Mouse (Mus musculus) MEL (cell line): ENCODE results near the gene Gm43552. TPM values are rescaled to one million over a fixed set of nuclear protein-coding genes. Genes with fewer than 3 reads are reported as not detected.

Experiments used
- DNase-seq: peaks from one replicate; pipeline ENCODE4 v3.0.0; 2011; ENCODE audit warnings: low read depth, low spot score
- H3K27ac ChIP-seq: 2 replicates; pipeline ENCODE4 v1.5.1; 2012; ENCODE audit warnings: low read depth, mild to moderate bottlenecking, control low read depth, low read length, moderate library complexity; ENCODE audit not compliant: control insufficient read depth
- H3K27me3 ChIP-seq, 2 experiments: fragments of 150-350 bp in 1 of 2; sonication (generic) in 1 of 2; 2 replicates each; pipeline ENCODE4 v1.6.1; 2012; ENCODE audit warnings: low read length in 2 of 2, mild to moderate bottlenecking in 2 of 2, improper control_type of control experiment in 1 of 2, moderate library complexity in 1 of 2; ENCODE audit not compliant: insufficient read depth in 2 of 2, control insufficient read depth in 1 of 2
- H3K36me3 ChIP-seq, 2 experiments: 2 replicates each; pipeline ENCODE4 v1.6.1; 2012 to 2014; ENCODE audit warnings: low read length in 2 of 2, improper control_type of control experiment in 1 of 2, inconsistent platforms in 1 of 2, mild to moderate bottlenecking in 1 of 2; ENCODE audit not compliant: insufficient read depth in 2 of 2, control insufficient read depth in 1 of 2
- H3K4me1 ChIP-seq, 2 experiments: fragments of 150-350 bp in 1 of 2; sonication (generic) in 1 of 2; 2 replicates each; pipeline ENCODE4 v1.6.1; 2012; ENCODE audit warnings: low read length in 2 of 2, improper control_type of control experiment in 1 of 2, mild to moderate bottlenecking in 1 of 2; ENCODE audit not compliant: insufficient read depth in 2 of 2, control insufficient read depth in 1 of 2
- H3K4me3 ChIP-seq, 2 experiments: fragments of 150-350 bp in 1 of 2; sonication (generic) in 1 of 2; 2 replicates each; pipeline ENCODE4 v1.5.1; 2012; ENCODE audit warnings: low read depth in 2 of 2, low read length in 2 of 2, mild to moderate bottlenecking in 2 of 2, moderate library complexity in 2 of 2, control low read depth in 1 of 2, improper control_type of control experiment in 1 of 2; ENCODE audit not compliant: control insufficient read depth in 1 of 2, insufficient read depth in 1 of 2
- H3K79me2 ChIP-seq: 2 replicates; pipeline ENCODE4 v1.6.1; 2012; ENCODE audit warnings: mild to moderate bottlenecking, low read length, moderate library complexity; ENCODE audit not compliant: control insufficient read depth, poor library complexity, insufficient read depth
- H3K9ac ChIP-seq: 2 replicates; pipeline ENCODE4 v1.6.1; 2012; ENCODE audit warnings: low read depth, mild to moderate bottlenecking, control low read depth, low read length, moderate library complexity; ENCODE audit not compliant: control insufficient read depth, poor library complexity, severe bottlenecking
- H3K9me3 ChIP-seq: fragments of 150-350 bp; sonication (generic); replicated peaks from 2 replicates; pipeline ENCODE4 v1.6.1; 2012; ENCODE audit warnings: mild to moderate bottlenecking, low read length, improper control_type of control experiment, moderate library complexity; ENCODE audit not compliant: insufficient read depth
- BHLHE40 ChIP-seq: IDR thresholded peaks from 2 replicates; pipeline ENCODE4 v1.6.1; 2012; ENCODE audit warnings: low read depth, mild to moderate bottlenecking, inconsistent platforms, low read length, improper control_type of control experiment, borderline replicate concordance
- CHD1 ChIP-seq: IDR thresholded peaks from 2 replicates; pipeline ENCODE4 v1.6.1; 2012; ENCODE audit warnings: low read depth, mild to moderate bottlenecking, inconsistent platforms, low read length, improper control_type of control experiment
- CHD2 ChIP-seq: IDR thresholded peaks from 2 replicates; pipeline ENCODE4 v1.6.1; 2011; ENCODE audit warnings: low read length, improper control_type of control experiment
- E2F4 ChIP-seq: IDR thresholded peaks from 2 replicates; pipeline ENCODE4 v1.6.1; 2011; ENCODE audit warnings: low read depth, low read length, improper control_type of control experiment, borderline replicate concordance
- ELF1 ChIP-seq: IDR thresholded peaks from 2 replicates; pipeline ENCODE4 v1.6.1; 2014; ENCODE audit warnings: low read depth, mild to moderate bottlenecking, inconsistent platforms, low read length, improper control_type of control experiment, moderate library complexity
- EP300 ChIP-seq, 2 experiments: IDR thresholded peaks; 2 replicates each; pipeline ENCODE4 v1.6.1; 2011; ENCODE audit warnings: improper control_type of control experiment in 2 of 2, low read length in 2 of 2, low read depth in 1 of 2, mild to moderate bottlenecking in 1 of 2
- GABPA ChIP-seq: IDR thresholded peaks from 2 replicates; pipeline ENCODE4 v1.6.1; 2012; ENCODE audit warnings: low read depth, mild to moderate bottlenecking, inconsistent platforms, low read length, improper control_type of control experiment, moderate library complexity
- JUND ChIP-seq: IDR thresholded peaks from 2 replicates; pipeline ENCODE4 v1.6.1; 2011; ENCODE audit warnings: low read depth, mild to moderate bottlenecking, improper control_type of control experiment, low read length
- MAFK ChIP-seq: IDR thresholded peaks from 2 replicates; pipeline ENCODE4 v1.6.1; 2011; ENCODE audit warnings: low read depth, mild to moderate bottlenecking, low read length, improper control_type of control experiment, borderline replicate concordance
- MAZ ChIP-seq: IDR thresholded peaks from 2 replicates; pipeline ENCODE4 v1.6.1; 2012; ENCODE audit warnings: low read depth, mild to moderate bottlenecking, inconsistent platforms, low read length, improper control_type of control experiment
- MXI1 ChIP-seq: IDR thresholded peaks from 2 replicates; pipeline ENCODE4 v1.6.1; 2011; ENCODE audit warnings: mild to moderate bottlenecking, low read depth, low read length, improper control_type of control experiment
- MYB ChIP-seq: IDR thresholded peaks from 2 replicates; pipeline ENCODE4 v1.6.1; 2011; ENCODE audit warnings: mild to moderate bottlenecking, low read depth, low read length, improper control_type of control experiment
- MYC ChIP-seq: IDR thresholded peaks from 2 replicates; pipeline ENCODE4 v1.6.1; 2011; ENCODE audit warnings: low read depth, mild to moderate bottlenecking, low read length, improper control_type of control experiment, moderate library complexity
- POLR2A ChIP-seq, 2 experiments: IDR thresholded peaks; 2 replicates each; pipeline ENCODE4 v1.6.1; 2011 to 2012; ENCODE audit warnings: low read length in 2 of 2, mild to moderate bottlenecking in 2 of 2, control low read depth in 1 of 2, improper control_type of control experiment in 1 of 2, low read depth in 1 of 2, moderate library complexity in 1 of 2; ENCODE audit not compliant: control insufficient read depth in 1 of 2, insufficient read depth in 1 of 2, poor library complexity in 1 of 2
- RAD21 ChIP-seq: IDR thresholded peaks from 2 replicates; pipeline ENCODE4 v1.6.1; 2011; ENCODE audit warnings: mild to moderate bottlenecking, low read depth, low read length, improper control_type of control experiment
- TAL1 ChIP-seq: IDR thresholded peaks from 2 replicates; pipeline ENCODE4 v1.6.1; 2012; ENCODE audit warnings: mild to moderate bottlenecking, inconsistent platforms, low read length, moderate library complexity, mixed read lengths
- UBTF ChIP-seq: IDR thresholded peaks from 2 replicates; pipeline ENCODE4 v1.6.1; 2012; ENCODE audit warnings: low read depth, mild to moderate bottlenecking, inconsistent platforms, low read length, improper control_type of control experiment, moderate library complexity, borderline replicate concordance; ENCODE audit not compliant: insufficient read depth
- USF1 ChIP-seq: IDR thresholded peaks from 2 replicates; pipeline ENCODE4 v1.6.1; 2014; ENCODE audit warnings: low read depth, mild to moderate bottlenecking, inconsistent platforms, low read length, improper control_type of control experiment, moderate library complexity
- USF2 ChIP-seq, 2 experiments: IDR thresholded peaks; 2 replicates each; pipeline ENCODE4 v1.6.1; 2011 to 2012; ENCODE audit warnings: improper control_type of control experiment in 2 of 2, low read length in 2 of 2, borderline replicate concordance in 1 of 2, inconsistent platforms in 1 of 2, low read depth in 1 of 2, mild to moderate bottlenecking in 1 of 2; ENCODE audit not compliant: insufficient read depth in 1 of 2
- ZC3H11A ChIP-seq: IDR thresholded peaks from 2 replicates; pipeline ENCODE4 v1.6.1; 2012; ENCODE audit warnings: low read depth, mild to moderate bottlenecking, inconsistent platforms, low read length, improper control_type of control experiment
- ZMIZ1 ChIP-seq: IDR thresholded peaks from 2 replicates; pipeline ENCODE4 v1.6.1; 2012; ENCODE audit warnings: low read depth, mild to moderate bottlenecking, inconsistent platforms, low read length, improper control_type of control experiment, moderate library complexity
- ZNF384 ChIP-seq: IDR thresholded peaks from 2 replicates; pipeline ENCODE4 v1.6.1; 2012; ENCODE audit warnings: low read depth, mild to moderate bottlenecking, inconsistent platforms, low read length, improper control_type of control experiment
- polyA plus RNA-seq, 2 experiments: library from polyadenylated mRNA; stranded (reverse) in 1 of 2; unstranded in 1 of 2; fragments of >175 nt in 1 of 2; fragments of >200 nt in 1 of 2; gene quantifications; 2 replicates each; pipeline versions ENCODE4 v1.2.1 to v1.2.4; 2012; ENCODE audit warnings: low replicate concordance in 2 of 2, low read depth in 1 of 2; ENCODE audit not compliant: insufficient read length in 2 of 2, insufficient read depth in 1 of 2, missing spikeins in 1 of 2
- total RNA-seq: library from RNA; depleted of rRNA; stranded (reverse); fragments of 300-350 nt; gene quantifications from 2 replicates; pipeline ENCODE4 v1.2.3, GENCODE M21; 2012

Gm43552 gene
- total and polyA plus RNA-seq, 3 experiments, result 1.7 TPM; not detected in 2

GRCm38 (mm10) chr5:65457086-65457827 lies 35.4 kb downstream of the Gm43552 start:
- no peaks in the 10 kb centered on the region for H3K27me3 ChIP-seq
- no peak overlapping the region for H3K9ac ChIP-seq
- no peaks in the 10 kb centered on the region; a peak in 1 of 4 replicates for H3K36me3 ChIP-seq
- no peak overlapping the region for H3K4me3 ChIP-seq
- H3K27ac ChIP-seq, result no peak overlapping the region
- H3K79me2 ChIP-seq, result no peaks in the 10 kb centered on the region
- TF ChIP-seq MAZ (no peak), MYC (no peak), MAFK (no peak), ZC3H11A (no peak), CHD1 (no peak), MXI1 (no peak), POLR2A (IDR thresholded peaks at IDR 0.05; ENCODE audit: control insufficient read depth in 1 of 2, insufficient read depth in 1 of 2, low read depth in 1 of 2, low read length in 2 of 2, poor library complexity in 1 of 2) (no peak), ZMIZ1 (no peak), USF2 (IDR thresholded peaks at IDR 0.05; ENCODE audit: borderline replicate concordance in 1 of 2, insufficient read depth in 1 of 2, low read depth in 1 of 2, low read length in 2 of 2) (no peak), TAL1 (no peak), BHLHE40 (no peak), RAD21 (no peak), UBTF (no peak), ELF1 (no peak), ZNF384 (no peak), E2F4 (no peak), GABPA (no peak), EP300 (IDR thresholded peaks at IDR 0.05; ENCODE audit: low read depth in 1 of 2, low read length in 2 of 2) (no peak), MYB (no peak), JUND (no peak)
- DNase-seq, result no peak
- no peaks in the 10 kb centered on the region for H3K9me3 ChIP-seq
- H3K4me1 ChIP-seq, result no peaks in the 10 kb centered on the region

- TF ChIP-seq CHD2 (no peak), JUND (no peak), USF1 (no peak)
- TF ChIP-seq, all 39 proteins: peak for 0
- no peaks in the 10 kb centered on the region for H3K9me3 ChIP-seq
- DNase-seq, result no peak
- no peaks in the 10 kb centered on the region; a peak in 1 of 4 replicates for H3K36me3 ChIP-seq
- H3K9ac ChIP-seq, result no peak overlapping the region
- no peak overlapping the region for H3K4me3 ChIP-seq
- H3K27me3 ChIP-seq, result no peaks in the 10 kb centered on the region
- H3K27ac ChIP-seq, result no peak overlapping the region
- H3K79me2 ChIP-seq, result no peaks in the 10 kb centered on the region
- H3K4me1 ChIP-seq, result no peaks in the 10 kb centered on the region
Observed at GRCm38 (mm10) chr5:65454771-65455170, 37.9 kb downstream of the Gm43552 start.
